Mouse (Mus musculus): ENCODE measurements around the gene Gpr143. TPM values are rescaled to one million over a fixed set of nuclear protein-coding genes. Genes with fewer than 3 reads are reported as not detected.
A peak's percentile ranks its signal among the peaks of the same experiment; 100 is the strongest.

Gene Gpr143
- polyA plus RNA-seq, 1 experiment from 2014 or later, result not detected

- Histone ChIP-seq H3K27me3 (replicated peaks; ENCODE audit: control insufficient read depth, insufficient read depth, low read length) (no peaks in the 10 kb centered on the region), H3K9ac (ENCODE audit: low read length) (no peak overlapping the region), H3K4me2 (ENCODE audit: low read length) (no peak overlapping the region), H3K36me3 (ENCODE audit: control insufficient read depth, insufficient read depth, low read length) (no peaks in the 10 kb centered on the region), H3K4me3 (ENCODE audit: low read depth, low read length) (no peak overlapping the region), H3K9me3 (ENCODE audit: control insufficient read depth, low read length) (no peaks in the 10 kb centered on the region), H3K4me1 (replicated peaks; ENCODE audit: control insufficient read depth, insufficient read depth, low read length) (no peaks in the 10 kb centered on the region), H3K27ac (ENCODE audit: low read depth) (no peak overlapping the region)
- ATAC-seq (replicated peaks; ENCODE audit: low FRiP score, low TSS enrichment, low read depth), result no peak
- no peak for DNase-seq (ENCODE audit: low spot score)
- 73% methylated on average over 2 of the region's 2 CpGs for WGBS
Measured at GRCm38 (mm10) chrX:152762855-152763254, 18.9 kb upstream of the Gpr143 start.

GRCm38 (mm10) chrX:152764171-152764570 is 17.6 kb upstream of the Gpr143 start:
- Histone ChIP-seq H3K9ac (ENCODE audit: low read length) (no peak overlapping the region), H3K4me1 (replicated peaks; ENCODE audit: control insufficient read depth, insufficient read depth, low read length) (no peaks in the 10 kb centered on the region), H3K36me3 (ENCODE audit: control insufficient read depth, insufficient read depth, low read length) (no peaks in the 10 kb centered on the region), H3K4me2 (ENCODE audit: low read length) (no peak overlapping the region), H3K27ac (ENCODE audit: low read depth) (no peak overlapping the region), H3K27me3 (replicated peaks; ENCODE audit: control insufficient read depth, insufficient read depth, low read length) (peaks cover 3% of the 10 kb centered on the region; the same call in 1 of the 2 replicates), H3K9me3 (ENCODE audit: control insufficient read depth, low read length) (no peaks in the 10 kb centered on the region), H3K4me3 (ENCODE audit: low read depth, low read length) (no peak overlapping the region)
- 44% methylated on average over 2 of the region's 2 CpGs for WGBS
- ATAC-seq (replicated peaks; ENCODE audit: low FRiP score, low TSS enrichment, low read depth) (no peak), DNase-seq (ENCODE audit: low spot score) (no peak)

- peak within 1 kb of the TSS; percentile 51 for H3K4me2 ChIP-seq (ENCODE audit: low read length)
- peak within 1 kb of the TSS; percentile 64 for H3K9ac ChIP-seq (ENCODE audit: low read length)
- peak within 1 kb of the TSS; percentile 59 for H3K4me3 ChIP-seq (ENCODE audit: low read depth, low read length)
- H3K27ac ChIP-seq (ENCODE audit: low read depth), result peak within 1 kb of the TSS; percentile 54; the same call in 1 of the 2 replicates
- ATAC-seq (replicated peaks; ENCODE audit: low FRiP score, low TSS enrichment, low read depth) (peak; percentile 85), DNase-seq (ENCODE audit: low spot score) (peak; percentile 65)
- H3K4me1 ChIP-seq (replicated peaks; ENCODE audit: control insufficient read depth, insufficient read depth, low read length), result no peaks in the 10 kb centered on the region
- 16% methylated on average over 34 of the region's 55 CpGs for WGBS
- no peaks in the 10 kb centered on the region for H3K36me3 ChIP-seq (ENCODE audit: control insufficient read depth, insufficient read depth, low read length)
- H3K9me3 ChIP-seq (ENCODE audit: control insufficient read depth, low read length), result no peaks in the 10 kb centered on the region
- peaks cover 7% of the 10 kb centered on the region; the same call in 1 of the 2 replicates for H3K27me3 ChIP-seq (replicated peaks; ENCODE audit: control insufficient read depth, insufficient read depth, low read length)
Measured at GRCm38 (mm10) chrX:152768891-152769599, 12.7 kb upstream of the Gpr143 start, which contains the start of gene Shroom2. Gene Shroom2, minus strand, starts transcription at chrX:152769465.

- Histone ChIP-seq H3K36me3 (ENCODE audit: control insufficient read depth, insufficient read depth, low read length) (no peaks in the 10 kb centered on the region), H3K4me2 (ENCODE audit: low read length) (peak overlapping the region; percentile 51), H3K4me3 (ENCODE audit: low read depth, low read length) (peak overlapping the region; percentile 59), H3K4me1 (replicated peaks; ENCODE audit: control insufficient read depth, insufficient read depth, low read length) (no peaks in the 10 kb centered on the region), H3K9me3 (ENCODE audit: control insufficient read depth, low read length) (no peaks in the 10 kb centered on the region), H3K9ac (ENCODE audit: low read length) (peak overlapping the region; percentile 64), H3K27ac (ENCODE audit: low read depth) (peak overlapping the region; percentile 54; the same call in 1 of the 2 replicates), H3K27me3 (replicated peaks; ENCODE audit: control insufficient read depth, insufficient read depth, low read length) (peaks cover 7% of the 10 kb centered on the region; the same call in 1 of the 2 replicates)
- WGBS, result 9% methylated on average over 30 of the region's 48 CpGs
- peak; percentile 92 for ATAC-seq (replicated peaks; ENCODE audit: low FRiP score, low TSS enrichment, low read depth)
- DNase-seq (ENCODE audit: low spot score), result peak; percentile 84
Measured at GRCm38 (mm10) chrX:152769600-152770157, 12.0 kb upstream of the Gpr143 start.

- ATAC-seq (replicated peaks; ENCODE audit: low FRiP score, low TSS enrichment, low read depth), result no peak
Measured at GRCm38 (mm10) chrX:152788129-152788528, 6.4 kb downstream of the Gpr143 start.

GRCm38 (mm10) chrX:152788611-152789010 is 6.9 kb downstream of the Gpr143 start:
- Histone ChIP-seq H3K36me3 (ENCODE audit: control insufficient read depth, insufficient read depth, low read length) (no peaks in the 10 kb centered on the region), H3K4me2 (ENCODE audit: low read length) (no peak overlapping the region), H3K9me3 (ENCODE audit: control insufficient read depth, low read length) (no peaks in the 10 kb centered on the region), H3K4me3 (ENCODE audit: low read depth, low read length) (no peak overlapping the region), H3K27me3 (replicated peaks; ENCODE audit: control insufficient read depth, insufficient read depth, low read length) (0 out of 2 replicates have a peak, but pooled peaks cover 2% of the 10 kb centered on the region), H3K27ac (ENCODE audit: low read depth) (no peak overlapping the region), H3K4me1 (replicated peaks; ENCODE audit: control insufficient read depth, insufficient read depth, low read length) (no peaks in the 10 kb centered on the region), H3K9ac (ENCODE audit: low read length) (no peak overlapping the region)
- DNase-seq (ENCODE audit: low spot score), result no peak
- 61% methylated on average over 2 of the region's 2 CpGs for WGBS
- no peak for ATAC-seq (replicated peaks; ENCODE audit: low FRiP score, low TSS enrichment, low read depth)

More at GRCm38 (mm10) chrX:152788129-152788528, 6.4 kb downstream of the Gpr143 start:
- Histone ChIP-seq H3K36me3 (ENCODE audit: control insufficient read depth, insufficient read depth, low read length) (no peaks in the 10 kb centered on the region), H3K27ac (ENCODE audit: low read depth) (no peak overlapping the region), H3K9ac (ENCODE audit: low read length) (no peak overlapping the region), H3K27me3 (replicated peaks; ENCODE audit: control insufficient read depth, insufficient read depth, low read length) (peaks cover 5% of the 10 kb centered on the region; the same call in 1 of the 2 replicates), H3K4me2 (ENCODE audit: low read length) (no peak overlapping the region), H3K4me1 (replicated peaks; ENCODE audit: control insufficient read depth, insufficient read depth, low read length) (no peaks in the 10 kb centered on the region), H3K4me3 (ENCODE audit: low read depth, low read length) (no peak overlapping the region), H3K9me3 (ENCODE audit: control insufficient read depth, low read length) (no peaks in the 10 kb centered on the region)
- WGBS, result 53% methylated on average over 1 of the region's 1 CpGs
- DNase-seq (ENCODE audit: low spot score), result no peak

GRCm38 (mm10) chrX:152805317-152805716 is 23.6 kb downstream of the Gpr143 start:
- ATAC-seq (replicated peaks; ENCODE audit: low FRiP score, low TSS enrichment, low read depth), result no peak

GRCm38 (mm10) chrX:152813339-152813738 is 31.6 kb downstream of the Gpr143 start:
- Histone ChIP-seq H3K27ac (ENCODE audit: low read depth) (no peak overlapping the region), H3K9ac (ENCODE audit: low read length) (no peak overlapping the region), H3K4me1 (replicated peaks; ENCODE audit: control insufficient read depth, insufficient read depth, low read length) (no peaks in the 10 kb centered on the region), H3K27me3 (replicated peaks; ENCODE audit: control insufficient read depth, insufficient read depth, low read length) (no peaks in the 10 kb centered on the region), H3K9me3 (ENCODE audit: control insufficient read depth, low read length) (no peaks in the 10 kb centered on the region), H3K4me2 (ENCODE audit: low read length) (no peak overlapping the region), H3K36me3 (ENCODE audit: control insufficient read depth, insufficient read depth, low read length) (no peaks in the 10 kb centered on the region), H3K4me3 (ENCODE audit: low read depth, low read length) (no peak overlapping the region)
- DNase-seq (ENCODE audit: low spot score) (no peak), ATAC-seq (replicated peaks; ENCODE audit: low FRiP score, low TSS enrichment, low read depth) (no peak)
- WGBS, result 73% methylated on average over 3 of the region's 3 CpGs

More at GRCm38 (mm10) chrX:152805317-152805716, 23.6 kb downstream of the Gpr143 start:
- no peak overlapping the region for H3K4me3 ChIP-seq (ENCODE audit: low read depth, low read length)
- no peaks in the 10 kb centered on the region for H3K4me1 ChIP-seq (replicated peaks; ENCODE audit: control insufficient read depth, insufficient read depth, low read length)
- no peaks in the 10 kb centered on the region for H3K9me3 ChIP-seq (ENCODE audit: control insufficient read depth, low read length)
- H3K27ac ChIP-seq (ENCODE audit: low read depth), result no peak overlapping the region
- H3K36me3 ChIP-seq (ENCODE audit: control insufficient read depth, insufficient read depth, low read length), result no peaks in the 10 kb centered on the region
- H3K27me3 ChIP-seq (replicated peaks; ENCODE audit: control insufficient read depth, insufficient read depth, low read length), result no peaks in the 10 kb centered on the region
- H3K4me2 ChIP-seq (ENCODE audit: low read length), result no peak overlapping the region
- H3K9ac ChIP-seq (ENCODE audit: low read length), result no peak overlapping the region
- DNase-seq (ENCODE audit: low spot score), result no peak

All from intestine, embryonic 14.5 days (tissue).